Mouse (Mus musculus): ENCODE data around the gene Gm20696. TPM values are rescaled to one million over a fixed set of nuclear protein-coding genes. Genes with fewer than 3 reads are reported as not detected.

Gm20696 gene
- polyA plus RNA-seq, 2 experiments: 0.16 to 0.33 TPM

- Histone ChIP-seq H3K27ac (no peak overlapping the region), H3K4me2 (ENCODE audit: low read depth) (no peak overlapping the region), H3K9ac (replicated peaks) (no peak overlapping the region), H3K4me1 (replicated peaks; ENCODE audit: control insufficient read depth in 2 of 2, insufficient read depth in 2 of 2, low read length in 1 of 2) (peaks cover 0 to 21% of the 10 kb centered on the region in 2 experiments; a peak in 2 of 4 replicates), H3K27me3 (ENCODE audit: control insufficient read depth, insufficient read depth, low read length) (no peaks in the 10 kb centered on the region), H3K36me3 (replicated peaks; ENCODE audit: control insufficient read depth, insufficient read depth, low read depth) (no peaks in the 10 kb centered on the region), H3K9me3 (ENCODE audit: control insufficient read depth, low read length) (no peaks in the 10 kb centered on the region), H3K4me3 (ENCODE audit: insufficient read depth in 1 of 2, low read depth in 2 of 2, low read length in 2 of 2) (no peak overlapping the region)
- TF ChIP-seq CTCF (IDR thresholded peaks at IDR 0.05; ENCODE audit: low read depth) (no peak), EP300 (IDR thresholded peaks at IDR 0.05; ENCODE audit: low read depth) (no peak)
- 72% methylated on average over 20 of the region's 20 CpGs for WGBS (ENCODE audit: insufficient replicate concordance)
- DNase-seq (ENCODE audit: low read depth in 3 of 3, low spot score in 3 of 3): no peak
- ATAC-seq (ENCODE audit: insufficient read depth): no peak
These were observed 398.2 kb downstream of the Gm20696 start for GRCm38 (mm10) chr6:99268171-99269061.

DNA sequence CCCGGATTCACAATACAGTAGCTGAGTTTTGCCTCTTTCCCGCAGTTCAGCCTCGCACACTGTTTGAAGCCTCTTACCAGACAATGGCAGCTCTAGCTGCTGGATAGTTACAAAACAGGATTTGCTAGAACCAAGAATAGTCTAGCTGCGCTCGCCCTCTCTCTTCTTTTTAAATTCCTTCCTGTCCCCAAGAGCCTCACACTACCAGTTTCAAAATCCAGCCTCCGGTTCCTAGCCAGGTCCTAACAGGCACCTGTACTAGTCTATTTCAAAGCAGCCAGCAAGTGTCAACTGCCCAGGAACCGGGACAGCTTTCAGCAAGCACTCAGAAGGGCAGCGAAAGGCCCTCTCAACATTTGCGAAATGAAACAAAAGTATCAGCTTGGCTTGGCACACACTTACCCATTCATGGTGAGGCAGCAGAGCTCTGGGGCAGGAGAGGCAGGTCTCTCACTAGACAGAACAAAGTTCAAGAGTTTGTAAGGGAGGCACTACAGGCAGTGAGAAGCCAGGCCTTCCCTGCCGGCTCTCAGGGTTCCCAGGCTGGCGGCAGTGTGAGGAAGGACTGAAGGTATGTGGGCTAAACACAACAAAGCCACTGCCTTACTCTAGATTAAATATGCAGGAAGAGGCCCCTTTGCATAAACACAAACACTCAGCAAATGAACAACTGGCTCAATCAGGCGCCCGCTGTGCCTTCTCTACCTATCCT lies 400.5 kb downstream of the Gm20696 start:
- Histone ChIP-seq H3K4me3 (ENCODE audit: insufficient read depth in 1 of 2, low read depth in 2 of 2, low read length in 2 of 2) (peak overlapping the region; percentile 4 to 16; a peak in 2 of 4 replicates), H3K36me3 (replicated peaks; ENCODE audit: control insufficient read depth, insufficient read depth, low read depth) (no peaks in the 10 kb centered on the region), H3K27ac (no peak overlapping the region), H3K27me3 (ENCODE audit: control insufficient read depth, insufficient read depth, low read length) (no peaks in the 10 kb centered on the region), H3K4me2 (ENCODE audit: low read depth) (peak overlapping the region; percentile 51), H3K9ac (replicated peaks) (no peak overlapping the region; the same call in 1 of the 2 replicates), H3K9me3 (ENCODE audit: control insufficient read depth, low read length) (no peaks in the 10 kb centered on the region), H3K4me1 (replicated peaks; ENCODE audit: control insufficient read depth in 2 of 2, insufficient read depth in 2 of 2, low read length in 1 of 2) (peaks cover 0 to 22% of the 10 kb centered on the region in 2 experiments; a peak in 2 of 4 replicates)
- DNase-seq (ENCODE audit: low read depth in 3 of 3, low spot score in 3 of 3) (no peak), ATAC-seq (ENCODE audit: insufficient read depth) (no peak)
- TF ChIP-seq CTCF (IDR thresholded peaks at IDR 0.05; ENCODE audit: low read depth) (no peak), EP300 (IDR thresholded peaks at IDR 0.05; ENCODE audit: low read depth) (no peak)
- WGBS (ENCODE audit: insufficient replicate concordance): 23% methylated on average over 13 of the region's 13 CpGs

DNA sequence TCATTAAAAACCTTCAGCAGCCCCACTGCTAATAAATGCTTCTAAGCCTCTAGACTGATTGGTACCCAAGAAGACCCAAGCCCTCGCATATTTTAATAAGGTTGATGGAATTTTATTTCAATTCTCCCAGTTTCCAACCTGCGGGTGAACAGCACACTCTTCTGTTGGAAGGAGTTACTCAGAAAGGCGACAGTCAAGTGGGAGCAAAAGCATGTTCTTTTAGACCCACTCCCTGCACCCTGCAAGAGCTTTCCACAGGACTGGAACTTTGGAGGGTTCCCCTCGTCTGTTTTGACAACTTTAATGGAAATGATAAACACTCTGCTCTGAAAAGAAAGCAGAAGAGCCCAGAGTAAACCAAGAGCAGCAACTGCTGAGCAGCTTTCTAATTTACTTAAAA lies 401.4 kb downstream of the Gm20696 start:
- no peaks in the 10 kb centered on the region for H3K9me3 ChIP-seq (ENCODE audit: control insufficient read depth, low read length)
- no peak overlapping the region for H3K27ac ChIP-seq
- TF ChIP-seq EP300 (IDR thresholded peaks at IDR 0.05; ENCODE audit: low read depth) (no peak), CTCF (IDR thresholded peaks at IDR 0.05; ENCODE audit: low read depth) (no peak)
- no peaks in the 10 kb centered on the region for H3K36me3 ChIP-seq (replicated peaks; ENCODE audit: control insufficient read depth, insufficient read depth, low read depth)
- peak overlapping the region; percentile 51 for H3K4me2 ChIP-seq (ENCODE audit: low read depth)
- WGBS (ENCODE audit: insufficient replicate concordance): 25% methylated on average over 4 of the region's 4 CpGs
- no peak overlapping the region for H3K4me3 ChIP-seq (ENCODE audit: insufficient read depth in 1 of 2, low read depth in 2 of 2, low read length in 2 of 2)
- peaks cover 0 to 24% of the 10 kb centered on the region in 2 experiments; a peak in 2 of 4 replicates for H3K4me1 ChIP-seq (replicated peaks; ENCODE audit: control insufficient read depth in 2 of 2, insufficient read depth in 2 of 2, low read length in 1 of 2)
- ATAC-seq (ENCODE audit: insufficient read depth): no peak
- no peak for DNase-seq (ENCODE audit: low read depth in 3 of 3, low spot score in 3 of 3)
- H3K9ac ChIP-seq (replicated peaks): no peak overlapping the region
- no peaks in the 10 kb centered on the region for H3K27me3 ChIP-seq (ENCODE audit: control insufficient read depth, insufficient read depth, low read length)

DNA sequence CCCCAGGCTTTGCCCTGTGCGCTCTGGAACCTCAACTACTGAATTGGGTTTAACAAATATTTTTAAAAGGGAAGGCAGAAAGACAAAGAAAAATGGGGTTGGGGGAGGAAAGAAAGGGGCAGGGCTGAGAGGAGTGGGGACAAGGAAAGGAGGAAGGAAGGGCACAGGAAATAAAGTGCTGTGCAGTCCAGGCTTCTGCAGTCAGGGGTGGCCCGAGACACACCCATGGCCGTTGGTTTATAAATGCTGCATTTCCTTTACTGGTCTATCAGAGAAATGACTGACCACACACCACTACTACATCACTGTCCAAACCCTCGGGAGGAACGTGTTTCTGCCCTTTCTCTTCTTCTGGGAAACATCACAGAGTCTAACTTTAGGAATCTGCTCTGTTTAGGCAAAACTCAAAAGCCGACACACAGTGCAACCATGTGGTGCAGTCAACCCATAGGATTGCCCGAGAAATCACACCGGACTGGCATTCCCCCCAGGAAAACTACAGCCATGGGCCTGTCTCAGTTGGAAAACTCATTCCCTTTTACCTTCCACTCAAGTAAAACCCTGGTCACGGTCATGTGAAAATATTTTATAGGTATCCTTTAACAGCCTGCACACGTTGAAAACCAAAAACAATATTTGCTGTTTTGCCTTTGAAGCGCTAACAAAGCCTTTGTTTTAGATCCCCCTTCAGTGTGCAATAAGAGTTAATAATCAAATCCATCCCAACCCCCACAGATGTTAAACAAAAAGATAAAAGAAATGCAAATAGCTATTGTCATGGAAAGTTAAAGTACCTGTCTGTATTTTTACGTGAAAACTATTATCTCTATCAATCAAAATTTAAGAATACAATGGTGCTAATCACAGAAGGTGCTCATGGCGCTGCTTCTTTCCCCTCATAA lies 402.2 kb downstream of the Gm20696 start:
- Histone ChIP-seq H3K36me3 (replicated peaks; ENCODE audit: control insufficient read depth, insufficient read depth, low read depth) (no peaks in the 10 kb centered on the region), H3K4me2 (ENCODE audit: low read depth) (peak overlapping the region; percentile 20; the same call in 1 of the 2 replicates), H3K27ac (no peak overlapping the region), H3K9me3 (ENCODE audit: control insufficient read depth, low read length) (no peaks in the 10 kb centered on the region), H3K27me3 (ENCODE audit: control insufficient read depth, insufficient read depth, low read length) (no peaks in the 10 kb centered on the region), H3K4me3 (ENCODE audit: insufficient read depth in 1 of 2, low read depth in 2 of 2, low read length in 2 of 2) (no peak overlapping the region), H3K4me1 (replicated peaks; ENCODE audit: control insufficient read depth in 2 of 2, insufficient read depth in 2 of 2, low read length in 1 of 2) (peaks cover 0 to 24% of the 10 kb centered on the region in 2 experiments; a peak in 2 of 4 replicates), H3K9ac (replicated peaks) (no peak overlapping the region)
- no peak for ATAC-seq (ENCODE audit: insufficient read depth)
- DNase-seq (ENCODE audit: low read depth in 3 of 3, low spot score in 3 of 3): no peak
- TF ChIP-seq EP300 (IDR thresholded peaks at IDR 0.05; ENCODE audit: low read depth): no peak
- TF ChIP-seq CTCF (IDR thresholded peaks at IDR 0.05; ENCODE audit: low read depth): no peak
- 21% methylated on average over 13 of the region's 13 CpGs for WGBS (ENCODE audit: insufficient replicate concordance)

All from liver, embryonic 14.5 days (tissue).